Mouse (Mus musculus) heart, adult 2 months (tissue): ENCODE measurements around the gene Pias4. TPM values are rescaled to one million over a fixed set of nuclear protein-coding genes. Genes with fewer than 3 reads are reported as not detected.
A peak's percentile ranks its signal among the peaks of the same experiment; 100 is the strongest.

ENCODE experiments used
- DNase-seq, 2 experiments: peaks; one replicate each; pipeline ENCODE4 v3.0.0; 2021
- H3K27ac ChIP-seq: fragments of 200-600 bp; 2 replicates; pipeline ENCODE4 v1.8.1; 2022
- H3K27me3 ChIP-seq: fragments of 200-500 bp; 2 replicates; pipeline ENCODE4 v1.6.1; 2012; ENCODE audit warnings: mild to moderate bottlenecking, low read length, inconsistent platforms, mixed read lengths; ENCODE audit not compliant: control insufficient read depth, insufficient read depth
- H3K36me3 ChIP-seq: fragments of 200-500 bp; 2 replicates; pipeline ENCODE4 v1.6.1; 2012; ENCODE audit warnings: low read length, inconsistent platforms; ENCODE audit not compliant: control insufficient read depth, insufficient read depth
- H3K4me1 ChIP-seq: fragments of 200-500 bp; 2 replicates; pipeline ENCODE4 v1.6.1; 2011; ENCODE audit warnings: low read length; ENCODE audit not compliant: control insufficient read depth, insufficient read depth
- H3K4me3 ChIP-seq: fragments of 200-600 bp; 2 replicates; pipeline ENCODE4 v1.8.1; 2022
- H3K79me2 ChIP-seq: fragments of 200-500 bp; replicated peaks from 2 replicates; pipeline ENCODE4 v1.6.1; 2012; ENCODE audit warnings: mild to moderate bottlenecking, inconsistent platforms, low read length, moderate library complexity, mixed read lengths; ENCODE audit not compliant: control insufficient read depth, insufficient read depth
- H3K9ac ChIP-seq: fragments of 200-500 bp; 2 replicates; pipeline ENCODE4 v1.6.1; 2012; ENCODE audit warnings: low read depth, mild to moderate bottlenecking, control low read depth, inconsistent platforms, low read length, mixed read lengths
- CTCF ChIP-seq: fragments of 200-600 bp; IDR thresholded peaks from 2 replicates; pipeline ENCODE4 v1.8.1; 2022; ENCODE audit warnings: antibody characterized with exemption, mild to moderate bottlenecking, moderate library complexity
- EP300 ChIP-seq: fragments of 200-500 bp; IDR thresholded peaks from 2 replicates; pipeline ENCODE4 v1.6.1; 2011; ENCODE audit warnings: low read depth, low read length, control low read depth; ENCODE audit not compliant: insufficient read depth
- POLR2A ChIP-seq: fragments of 200-500 bp; IDR thresholded peaks from 2 replicates; pipeline ENCODE4 v1.6.1; 2011; ENCODE audit warnings: mild to moderate bottlenecking, low read depth, low read length, control low read depth; ENCODE audit not compliant: insufficient read depth
- WGBS: fragments of 180-500 bp; shearing (Covaris S2); methylation state at CpG from one replicate; pipeline ENCODE4 v1.1.7; 2018; 5-methylcytosine and 5-hydroxymethylcytosine counted together
- intact Hi-C: fragments of 180-260 bp; cut with DNase I; formaldehyde crosslinking; loops from one replicate; pipeline ENCODE4 v1.15.1; 2025
- polyA plus RNA-seq: library from polyadenylated mRNA; depleted of rRNA; stranded (reverse); fragments of >200 nt; gene quantifications from 2 replicates; pipeline ENCODE4 v1.2.3, GENCODE M21; 2012
- total RNA-seq, 2 experiments: library from RNA; stranded (reverse); gene quantifications; 2 replicates each; pipeline ENCODE4 v1.2.3; 2021

Gene Pias4
- total and polyA plus RNA-seq, 3 experiments = 14.1 to 22.3 (median 16.5) TPM

DNA sequence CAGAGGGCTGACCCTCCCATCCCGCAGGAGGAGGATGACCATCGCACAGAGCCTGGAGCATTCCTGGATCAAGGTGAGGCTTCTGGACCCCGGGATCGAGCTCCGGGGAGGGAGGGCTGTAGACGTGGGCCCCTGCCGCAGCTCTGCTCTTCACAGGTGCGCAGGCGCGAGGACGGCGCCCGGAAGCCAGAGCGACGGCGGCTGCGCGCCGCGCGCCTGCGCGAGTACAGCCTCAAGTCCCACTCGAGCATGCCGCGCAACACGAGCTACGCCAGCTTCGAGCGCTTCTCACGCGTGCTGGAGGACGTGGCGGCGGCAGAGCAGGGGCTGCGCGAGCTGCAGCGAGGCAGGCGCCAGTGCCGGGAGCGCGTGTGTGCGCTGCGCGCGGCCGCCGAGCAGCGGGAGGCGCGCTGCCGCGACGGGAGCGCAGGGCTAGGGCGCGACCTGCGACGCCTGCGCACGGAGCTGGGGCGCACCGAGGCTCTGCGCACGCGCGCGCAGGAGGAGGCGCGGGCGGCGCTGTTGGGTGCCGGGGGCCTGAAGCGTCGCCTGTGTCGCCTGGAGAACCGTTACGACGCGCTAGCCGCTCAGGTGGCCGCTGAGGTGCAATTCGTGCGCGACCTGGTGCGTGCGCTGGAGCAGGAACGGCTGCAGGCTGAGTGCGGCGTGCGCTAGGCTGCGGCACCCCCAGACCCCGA, 24.7 kb upstream of the Pias4 start:
- Histone ChIP-seq H3K4me3 (peak overlapping the region; percentile 74), H3K27me3 (no peaks in the 10 kb centered on the region; the same call in 1 of the 2 replicates), H3K36me3 (no peaks in the 10 kb centered on the region), H3K4me1 (peaks cover 5% of the 10 kb centered on the region), H3K9ac (peak overlapping the region; percentile 92), H3K27ac (peak overlapping the region; percentile 97), H3K79me2 (no peaks in the 10 kb centered on the region)
- 1% methylated on average over 89 of the region's 93 CpGs for WGBS
- TF ChIP-seq POLR2A (peak; percentile 77), CTCF (peak; percentile 24; the same call in 1 of the 2 replicates), EP300 (no peak)
- intact Hi-C loops = no loop called here
- DNase-seq = peak; percentile 89 to 94

DNA sequence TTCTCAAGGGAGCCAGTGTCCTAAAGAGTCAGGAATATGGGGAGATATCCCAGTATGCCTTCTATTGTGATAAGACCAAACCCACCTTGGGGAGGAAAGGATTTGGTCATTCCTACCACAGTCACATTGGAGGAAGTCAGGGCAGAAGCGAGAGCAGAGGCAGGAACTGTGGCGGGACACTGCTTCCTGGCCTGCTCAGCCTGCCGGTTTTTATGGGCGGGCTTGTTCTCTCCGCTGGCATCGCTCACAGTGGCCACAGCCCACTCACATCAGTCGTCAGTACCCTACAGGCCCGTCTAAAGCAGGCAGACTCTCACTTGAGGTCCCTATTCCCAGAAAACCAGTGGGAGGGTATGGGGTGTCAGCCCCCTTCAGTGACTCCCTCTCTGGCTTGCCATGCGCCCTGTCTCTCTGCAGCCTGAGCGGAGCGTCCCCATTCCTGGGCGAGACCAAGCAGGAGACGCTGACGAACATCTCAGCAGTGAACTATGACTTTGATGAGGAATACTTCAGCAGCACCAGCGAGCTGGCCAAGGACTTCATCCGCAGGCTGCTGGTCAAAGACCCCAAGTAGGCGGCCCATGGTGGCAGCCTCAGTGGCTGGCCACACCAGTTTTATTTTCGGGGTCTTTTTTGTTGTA, 23.7 kb upstream of the Pias4 start:
- TF ChIP-seq CTCF (no peak), EP300 (no peak), POLR2A (no peak)

DNA sequence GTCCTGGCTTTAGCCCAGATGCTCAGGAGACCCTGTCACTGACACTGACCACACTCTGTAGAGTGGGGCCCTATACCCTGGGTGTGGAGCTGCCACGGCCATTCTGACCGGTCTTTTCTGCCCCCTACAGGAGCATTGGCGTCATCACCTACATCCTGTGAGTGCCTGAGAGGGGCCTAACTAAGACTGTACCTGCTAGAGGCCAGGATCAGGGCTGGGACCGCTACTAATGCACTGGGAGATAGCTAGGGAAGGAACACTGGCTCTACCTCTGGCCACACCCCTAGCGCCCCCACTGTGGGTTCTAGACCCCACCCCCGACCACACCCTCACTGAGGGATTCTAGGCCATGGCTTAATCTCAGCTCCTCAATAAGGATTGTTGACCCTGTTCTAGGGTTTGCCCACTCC, 23.2 kb upstream of the Pias4 start:
- Histone ChIP-seq H3K36me3 (no peaks in the 10 kb centered on the region), H3K9ac (no peak overlapping the region), H3K4me1 (peaks cover 5% of the 10 kb centered on the region), H3K27me3 (no peaks in the 10 kb centered on the region; the same call in 1 of the 2 replicates), H3K79me2 (0 out of 2 replicates have a peak, but pooled peaks cover 2% of the 10 kb centered on the region), H3K27ac (peak overlapping the region; percentile 97), H3K4me3 (no peak overlapping the region)
- intact Hi-C loops = no loop called here
- TF ChIP-seq CTCF (peak; percentile 44), POLR2A (no peak), EP300 (no peak)
- WGBS = 35% methylated on average over 6 of the region's 6 CpGs
- DNase-seq = no peak

More for the DNA sequence above, 23.7 kb upstream of the Pias4 start:
- Histone ChIP-seq H3K27me3 (no peaks in the 10 kb centered on the region; the same call in 1 of the 2 replicates), H3K36me3 (no peaks in the 10 kb centered on the region), H3K79me2 (0 out of 2 replicates have a peak, but pooled peaks cover 2% of the 10 kb centered on the region), H3K9ac (no peak overlapping the region; the same call in 1 of the 2 replicates), H3K4me1 (peaks cover 5% of the 10 kb centered on the region), H3K4me3 (peak overlapping the region; percentile 74; the same call in 1 of the 2 replicates), H3K27ac (peak overlapping the region; percentile 97)
- DNase-seq = peak; percentile 40 to 49
- WGBS = 59% methylated on average over 18 of the region's 18 CpGs
- intact Hi-C loops = no loop called here

- Histone ChIP-seq H3K27me3 (no peaks in the 10 kb centered on the region; the same call in 1 of the 2 replicates), H3K79me2 (0 out of 2 replicates have a peak, but pooled peaks cover 2% of the 10 kb centered on the region), H3K9ac (no peak overlapping the region), H3K36me3 (no peaks in the 10 kb centered on the region), H3K4me3 (no peak overlapping the region), H3K27ac (no peak overlapping the region; the same call in 1 of the 2 replicates), H3K4me1 (peaks cover 5% of the 10 kb centered on the region)
- intact Hi-C loops = no loop called here
- TF ChIP-seq EP300 (no peak), POLR2A (no peak), CTCF (peak; percentile 58)
- WGBS = 67% methylated on average over 31 of the region's 31 CpGs
- DNase-seq = peak in 1 of 2 experiments; percentile 32
Observed at GRCm38 (mm10) chr10:81190236-81190911, 22.7 kb upstream of the Pias4 start.

DNA sequence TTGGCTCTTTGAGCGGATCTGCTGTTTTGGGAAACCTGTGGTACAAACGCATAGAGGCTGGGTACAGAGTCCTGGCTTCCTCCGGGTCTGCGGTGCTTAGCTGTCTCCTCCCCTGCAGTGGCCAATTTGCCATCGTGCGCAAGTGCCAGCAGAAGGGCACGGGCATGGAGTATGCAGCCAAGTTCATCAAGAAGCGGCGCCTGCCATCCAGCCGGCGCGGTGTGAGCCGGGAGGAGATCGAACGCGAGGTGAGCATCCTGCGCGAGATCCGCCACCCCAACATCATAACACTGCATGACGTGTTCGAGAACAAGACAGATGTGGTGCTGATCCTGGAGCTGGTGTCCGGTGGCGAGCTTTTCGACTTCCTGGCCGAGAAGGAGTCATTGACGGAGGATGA, 22.1 kb upstream of the Pias4 start:
- no peak for DNase-seq
- 86% methylated on average over 26 of the region's 26 CpGs for WGBS

More for the DNA sequence above, 22.1 kb upstream of the Pias4 start:
- H3K36me3 ChIP-seq = no peaks in the 10 kb centered on the region
- no peak overlapping the region for H3K4me3 ChIP-seq
- H3K4me1 ChIP-seq = peaks cover 7% of the 10 kb centered on the region
- H3K27me3 ChIP-seq = no peaks in the 10 kb centered on the region
- 0 out of 2 replicates have a peak, but pooled peaks cover 2% of the 10 kb centered on the region for H3K79me2 ChIP-seq
- TF ChIP-seq EP300 = no peak
- TF ChIP-seq CTCF = no peak
- H3K9ac ChIP-seq = no peak overlapping the region
- H3K27ac ChIP-seq = no peak overlapping the region
- intact Hi-C loops = no loop called here
